Comparison of ENCODE assay signal across 10 mouse cellular contexts in genomic region chr11:120509940-120510339, GRCm38 (mm10). TPM values are rescaled to one million over a fixed set of nuclear protein-coding genes. Genes with fewer than 3 reads are reported as not detected.
DNase-seq lines count a peak whose midpoint lies in the region; ATAC-seq and TF ChIP-seq lines count a peak whose summit lies in the region.
"Had no signal": no experiment of that assay in that cellular context is flagged by ENCODE, and none has a peak within 500 bp of the region (broad histone marks: within the 10 kb centered on the region; RNA-seq: fewer than 3 reads in every experiment).

No protein-coding gene starts in this region.

- no peak for ATAC-seq in heart, embryonic 11.5 days (replicated peaks; ENCODE audit: insufficient number of reproducible peaks, low FRiP score, low TSS enrichment)
- ATAC-seq in liver, embryonic 12.5 days: peak; percentile 50; the same call in 1 of the 2 replicates
- no peak for ATAC-seq in frontal cortex, adult (ENCODE audit: low TSS enrichment)

- WGBS in heart, embryonic 11.5 days (ENCODE audit: insufficient replicate concordance): 32% methylated on average over 4 of the region's 4 CpGs
- WGBS in thymus, adult 2 months: 44% methylated on average over 4 of the region's 4 CpGs
- WGBS in liver, embryonic 12.5 days (ENCODE audit: insufficient replicate concordance): 18% methylated on average over 4 of the region's 4 CpGs

- H3K4me3 ChIP-seq in heart, embryonic 11.5 days (ENCODE audit: low read depth, low read length): no peak overlapping the region
- no peak overlapping the region for H3K4me3 ChIP-seq in thymus, adult 2 months (ENCODE audit: control insufficient read depth, insufficient read depth, low read length)
- peak overlapping the region; percentile 51; the same call in 1 of the 2 replicates for H3K4me3 ChIP-seq in liver, embryonic 12.5 days

- peaks cover 3% of the 10 kb centered on the region; the same call in 1 of the 2 replicates for H3K4me1 ChIP-seq in heart, embryonic 11.5 days (ENCODE audit: control insufficient read depth, insufficient read depth, low read length)
- peaks cover 20% of the 10 kb centered on the region for H3K4me1 ChIP-seq in thymus, adult 2 months (replicated peaks; ENCODE audit: control insufficient read depth, insufficient read depth, low read length)
- peaks cover 47% of the 10 kb centered on the region for H3K4me1 ChIP-seq in liver, embryonic 12.5 days

- no peaks in the 10 kb centered on the region for H3K36me3 ChIP-seq in heart, embryonic 11.5 days (ENCODE audit: control insufficient read depth, insufficient read depth, low read length)
- no peaks in the 10 kb centered on the region for H3K36me3 ChIP-seq in thymus, adult 2 months (ENCODE audit: control insufficient read depth, insufficient read depth, low read length)
- H3K36me3 ChIP-seq in liver, embryonic 12.5 days: no peaks in the 10 kb centered on the region

- H3K9ac ChIP-seq in heart, embryonic 11.5 days (ENCODE audit: low read depth, low read length): no peak overlapping the region
- peak overlapping the region; percentile 70 for H3K9ac ChIP-seq in liver, embryonic 12.5 days

- no peak for TF ChIP-seq POLR2A in thymus, adult 2 months (IDR thresholded peaks at IDR 0.05; ENCODE audit: control insufficient read depth, extremely low read depth, insufficient read depth, low read length, poor library complexity)

- TF ChIP-seq CTCF in thymus, adult 2 months (IDR thresholded peaks at IDR 0.05; ENCODE audit: borderline replicate concordance, control insufficient read depth, extremely low read depth, insufficient read depth, low read length, poor library complexity): no peak

- H3K4me2 ChIP-seq in heart, embryonic 11.5 days: peak overlapping the region; percentile 67
- H3K4me2 ChIP-seq in liver, embryonic 12.5 days: peak overlapping the region; percentile 74

- H3K27me3 ChIP-seq in heart, embryonic 11.5 days (ENCODE audit: control insufficient read depth, insufficient read depth, low read length): no peaks in the 10 kb centered on the region
- no peaks in the 10 kb centered on the region for H3K27me3 ChIP-seq in thymus, adult 2 months (ENCODE audit: control insufficient read depth, insufficient read depth, low read length)
- H3K27me3 ChIP-seq in liver, embryonic 12.5 days (replicated peaks): 0 out of 2 replicates have a peak, but pooled peaks cover 4% of the 10 kb centered on the region

- H3K9me3 ChIP-seq in heart, embryonic 11.5 days (replicated peaks; ENCODE audit: control insufficient read depth, low read length): no peaks in the 10 kb centered on the region
- no peaks in the 10 kb centered on the region for H3K9me3 ChIP-seq in liver, embryonic 12.5 days (replicated peaks)

- peak overlapping the region; percentile 38; the same call in 1 of the 2 replicates for H3K27ac ChIP-seq in heart, embryonic 11.5 days (ENCODE audit: low read depth, low read length)
- peak overlapping the region; percentile 90 for H3K27ac ChIP-seq in thymus, adult 2 months (ENCODE audit: control insufficient read depth, insufficient read depth, low read length)
- peak overlapping the region; percentile 84 for H3K27ac ChIP-seq in liver, embryonic 12.5 days

- no peak for DNase-seq in heart, adult 9 months (ENCODE audit: low spot score in 2 of 2)
- DNase-seq in thymus, adult 2 months: peak; percentile 11
- DNase-seq in thymus, postnatal 10 days (ENCODE audit: low spot score in 2 of 2): no peak
- no peak for DNase-seq in spleen, adult 12 weeks (ENCODE audit: low spot score)
- no peak for DNase-seq in embryo, embryonic 10 days (ENCODE audit: low spot score)
- DNase-seq: cerebellum, adult 9-10 months had no signal

RNA-seq across cellular contexts. Expression of gene Slc25a10, which starts 18.3 kb away (rescaled TPM):
- polyA plus RNA-seq in heart, embryonic 11.5 days (2014; fragmentation: Nextera tagmentation; extraction: Ambion mirVana): 44.2 and 48.3 TPM in 2 replicates
- 102 and 103 TPM in 2 replicates for polyA plus RNA-seq in thymus, adult 2 months (2012; rRNA removed)
- 47.0 and 54.9 TPM in 2 replicates for polyA plus RNA-seq in liver, embryonic 12.5 days (2016; fragmentation: Nextera tagmentation; extraction: Ambion mirVana)

RNA-seq across cellular contexts. Expression of gene Gcgr, which starts 20.6 kb away (rescaled TPM):
- polyA plus RNA-seq in heart, embryonic 11.5 days (2014; fragmentation: Nextera tagmentation; extraction: Ambion mirVana): 1.5 and 1.8 TPM in 2 replicates
- 1.0 TPM in 2 replicates for polyA plus RNA-seq in thymus, adult 2 months (2012; rRNA removed)
- polyA plus RNA-seq in liver, embryonic 12.5 days (2016; fragmentation: Nextera tagmentation; extraction: Ambion mirVana): 8.5 and 9.6 TPM in 2 replicates
- polyA plus RNA-seq: C2C12 had no signal

RNA-seq across cellular contexts. Expression of gene Mrpl12, which starts 25.5 kb away (rescaled TPM):
- 222 and 232 TPM in 2 replicates for polyA plus RNA-seq in heart, embryonic 11.5 days (2014; fragmentation: Nextera tagmentation; extraction: Ambion mirVana)
- 89.6 and 92.3 TPM in 2 replicates for polyA plus RNA-seq in thymus, adult 2 months (2012; rRNA removed)
- 161 and 166 TPM in 2 replicates for polyA plus RNA-seq in liver, embryonic 12.5 days (2016; fragmentation: Nextera tagmentation; extraction: Ambion mirVana)

RNA-seq across cellular contexts. Expression of gene Mcrip1, which starts 39.6 kb away (rescaled TPM):
- polyA plus RNA-seq in heart, embryonic 11.5 days (2014; fragmentation: Nextera tagmentation; extraction: Ambion mirVana): 157 and 168 TPM in 2 replicates
- 167 and 191 TPM in 2 replicates for polyA plus RNA-seq in thymus, adult 2 months (2012; rRNA removed)
- polyA plus RNA-seq in liver, embryonic 12.5 days (2016; fragmentation: Nextera tagmentation; extraction: Ambion mirVana): 60.4 and 61.8 TPM in 2 replicates

RNA-seq across cellular contexts. Expression of gene Ppp1r27, which starts 41.0 kb away (rescaled TPM):
- polyA plus RNA-seq in heart, embryonic 11.5 days (2014; fragmentation: Nextera tagmentation; extraction: Ambion mirVana): not detected in 2 replicates
- 5.0 and 6.4 TPM in 2 replicates for polyA plus RNA-seq in thymus, adult 2 months (2012; rRNA removed)
- polyA plus RNA-seq in liver, embryonic 12.5 days (2016; fragmentation: Nextera tagmentation; extraction: Ambion mirVana): not detected in 2 replicates

Comparison
In these comparisons a context has a peak if more than half of its experiments do, and no peak if none do; other contexts are left out.
1. H3K27ac ChIP-seq: peak in every context shown above with its lines; median percentile 90 in thymus, adult 2 months; 84 in liver, embryonic 12.5 days; 38 in heart, embryonic 11.5 days.